Mouse (Mus musculus): ENCODE data around the gene Josd2.

DNA sequence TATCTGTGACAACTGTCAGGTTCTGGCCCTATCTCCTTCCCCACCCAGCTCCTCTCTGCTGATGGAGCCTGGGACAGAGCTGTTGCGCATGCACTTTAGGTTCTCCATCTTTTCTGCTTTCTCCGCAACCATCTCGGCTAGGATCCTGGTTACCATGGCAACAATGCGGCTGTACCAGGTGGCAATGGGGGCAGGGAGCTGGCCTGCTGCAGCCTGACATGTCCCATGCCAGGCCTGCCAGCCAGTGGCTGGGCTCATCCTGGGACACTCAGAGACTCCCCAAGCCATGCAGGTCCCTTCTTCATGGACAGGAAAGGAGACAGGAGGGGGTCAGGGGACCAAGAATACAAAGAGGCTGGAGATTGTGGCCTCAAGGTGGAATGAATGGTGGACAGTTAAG, 3.3 kb upstream of the Josd2 start:
- TF ChIP-seq CTCF (IDR thresholded peaks at IDR 0.05; ENCODE audit: extremely low read depth, insufficient read length, insufficient replicate concordance, low read depth, low read length) (no peak), POLR2A (IDR thresholded peaks at IDR 0.05; ENCODE audit: low read depth, low read length) (no peak)
